Mouse (Mus musculus) lung, postnatal 14 days (tissue): ENCODE measurements around the gene Spag17.
"Not testable (repeated sequence)": the region's sequence is repeated elsewhere in the genome, so short reads cannot be mapped to it uniquely, and the experiment has no call there.

Source experiments
- DNase-seq: peaks from one replicate; pipeline ENCODE4 v3.0.0; 2021

Spag17 gene

GRCm38 (mm10) chr3:99885187-99885811 is at the start of gene Spag17:
Gene Spag17, plus strand, starts transcription at chr3:99885406.
- peak; percentile 51 for DNase-seq

GRCm38 (mm10) chr3:99842333-99842732 is 42.9 kb upstream of the Spag17 start:
- DNase-seq = no peak

GRCm38 (mm10) chr3:99842808-99843207 is 42.4 kb upstream of the Spag17 start:
- DNase-seq = no peak

- DNase-seq = no peak
Observed at GRCm38 (mm10) chr3:99843233-99843632, 42.0 kb upstream of the Spag17 start.

- no peak for DNase-seq
Observed at GRCm38 (mm10) chr3:99850926-99851325, 34.3 kb upstream of the Spag17 start.

DNA sequence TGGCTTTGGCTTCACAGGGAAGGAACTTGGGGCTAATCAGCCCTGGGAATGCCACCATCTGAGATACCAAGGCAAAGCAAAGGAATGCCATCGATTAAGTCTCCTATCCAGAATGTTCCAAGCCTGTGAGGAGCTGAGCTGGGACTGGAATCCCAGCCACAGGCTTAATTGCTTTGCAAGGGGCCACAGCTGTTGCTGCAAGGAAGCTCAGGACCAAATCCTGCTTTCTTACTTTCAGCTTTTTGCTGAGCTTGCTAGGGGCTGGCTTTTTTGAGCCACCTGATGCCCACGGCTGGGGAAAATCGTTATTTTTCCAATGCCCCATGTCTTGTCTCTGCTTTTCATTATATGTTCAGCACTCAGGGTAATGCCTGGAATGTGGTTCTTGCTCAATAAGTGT is 30.6 kb upstream of the Spag17 start:
- DNase-seq = no peak

- no peak for DNase-seq
Observed at GRCm38 (mm10) chr3:99858922-99859321, 26.3 kb upstream of the Spag17 start.

GRCm38 (mm10) chr3:99864706-99865105 is 20.5 kb upstream of the Spag17 start:
- DNase-seq = no peak

DNA sequence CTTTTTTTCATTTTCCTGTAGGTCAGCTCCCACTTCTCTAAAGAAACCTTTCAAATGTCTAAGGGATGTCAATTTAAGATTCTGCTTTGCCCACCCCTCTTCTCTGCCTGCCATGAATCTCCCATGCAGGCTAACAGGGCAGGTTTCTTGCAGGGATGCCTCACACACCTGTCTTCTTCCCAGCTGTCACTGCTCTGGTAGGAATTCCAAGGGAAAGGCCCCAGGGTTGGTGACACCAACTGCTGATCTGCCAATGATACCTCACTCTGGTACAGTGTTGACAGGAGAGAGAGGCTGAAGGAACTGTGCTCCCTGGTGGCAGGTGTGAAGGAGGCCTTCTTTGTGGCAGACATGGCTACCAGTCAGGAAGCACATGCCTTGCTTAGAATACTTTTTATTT is 10.1 kb upstream of the Spag17 start:
- no peak for DNase-seq

GRCm38 (mm10) chr3:99881498-99881897 is 3.7 kb upstream of the Spag17 start:
- DNase-seq = no peak

GRCm38 (mm10) chr3:99883988-99884564 is 1.1 kb upstream of the Spag17 start:
- no peak for DNase-seq

DNA sequence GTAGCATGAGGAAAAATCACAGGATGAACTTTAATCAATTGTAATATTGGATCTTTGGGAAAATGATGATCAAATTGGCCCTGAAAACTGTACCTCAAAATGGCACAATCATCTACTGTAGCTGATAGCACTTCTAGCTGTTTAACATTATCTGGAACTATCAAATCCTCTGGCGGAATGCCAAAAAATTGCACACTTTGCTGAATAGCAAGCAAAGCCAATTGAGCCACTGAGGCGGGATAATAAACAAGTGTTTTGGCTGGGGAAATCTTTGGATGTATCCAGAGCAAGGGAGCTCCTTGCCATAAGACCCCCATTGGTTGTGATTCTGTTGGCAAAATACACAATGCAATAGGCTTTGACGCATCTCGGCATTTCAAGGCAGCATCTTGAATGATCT is 9.5 kb downstream of the Spag17 start:
- not testable (repeated sequence) for DNase-seq

DNA sequence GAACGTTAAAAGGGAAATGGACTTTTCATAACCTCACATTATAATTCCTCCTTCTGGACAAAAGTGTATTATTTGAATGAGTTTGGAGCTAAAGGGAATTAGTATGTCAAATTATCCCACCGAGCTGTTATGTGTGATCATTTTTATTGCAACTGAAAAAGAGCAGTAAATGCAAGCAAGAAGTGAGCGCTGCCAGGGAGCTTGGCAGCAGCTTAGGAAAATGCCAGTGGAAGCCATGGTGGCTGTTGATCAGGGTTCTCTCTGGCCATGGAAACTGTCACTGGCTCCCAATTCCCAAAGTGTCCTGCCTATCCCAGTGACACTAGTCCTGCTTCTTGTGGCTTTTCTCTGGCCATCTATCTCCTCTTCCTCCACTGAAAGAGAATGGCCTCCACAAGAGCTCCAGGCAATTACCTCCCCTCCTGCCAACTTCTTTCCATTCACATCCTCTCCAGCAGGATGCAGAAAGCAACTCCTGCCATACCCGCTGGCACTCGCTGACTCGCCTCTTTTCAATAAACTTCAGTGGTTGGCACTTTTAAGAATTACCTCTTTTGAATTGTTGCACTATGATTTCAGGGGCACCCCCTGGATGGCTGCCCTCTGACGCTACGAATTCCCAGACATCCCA is 28.7 kb downstream of the Spag17 start:
- no peak for DNase-seq

- no peak for DNase-seq
Observed at GRCm38 (mm10) chr3:99922944-99923343, 37.7 kb downstream of the Spag17 start.

GRCm38 (mm10) chr3:99930920-99931620 is 45.9 kb downstream of the Spag17 start:
- DNase-seq = no peak

DNA sequence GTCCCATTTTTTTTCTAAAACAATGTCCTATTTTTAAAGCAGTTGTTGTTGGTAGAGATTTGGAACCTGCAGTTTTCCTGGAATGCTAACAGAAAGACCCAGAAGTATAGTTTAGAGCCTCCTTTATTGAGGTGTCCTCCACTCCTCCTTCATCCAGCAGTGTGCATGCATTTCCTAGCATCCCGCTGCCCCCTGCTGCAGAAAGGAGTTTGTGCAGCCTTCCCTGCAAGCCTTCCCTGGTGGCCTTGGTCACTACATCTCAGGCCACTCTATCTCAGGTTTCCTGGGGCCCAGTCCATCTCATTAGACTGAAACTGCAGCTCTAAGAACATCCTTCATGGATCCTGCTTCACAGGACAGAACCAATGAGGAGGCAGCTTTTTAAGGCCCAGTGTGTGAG is 51.0 kb downstream of the Spag17 start:
- no peak for DNase-seq

GRCm38 (mm10) chr3:99938611-99939286 is 53.5 kb downstream of the Spag17 start:
- DNase-seq = peak; percentile 54

DNA sequence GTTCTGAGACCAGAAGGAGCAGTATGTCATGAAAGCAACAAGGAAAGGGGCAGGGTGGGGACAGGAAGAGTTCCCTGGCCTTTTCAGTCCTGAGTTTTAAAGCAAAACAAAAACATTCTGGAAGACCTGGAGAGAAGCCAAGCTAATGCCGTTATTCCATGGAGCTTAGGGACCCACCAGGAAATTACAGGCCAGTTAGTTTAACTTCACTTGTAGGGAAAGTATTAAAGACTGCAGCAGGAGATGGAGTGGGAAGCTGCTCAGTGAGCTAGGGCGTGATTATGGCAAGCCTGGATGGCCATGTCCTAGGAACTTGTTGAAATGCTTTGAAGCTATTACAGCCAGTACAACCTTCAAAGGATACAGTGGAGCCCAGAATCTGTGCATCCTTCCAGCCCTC is 60.0 kb downstream of the Spag17 start:
- no peak for DNase-seq

GRCm38 (mm10) chr3:99954039-99954602 is 68.9 kb downstream of the Spag17 start:
- no peak for DNase-seq

DNA sequence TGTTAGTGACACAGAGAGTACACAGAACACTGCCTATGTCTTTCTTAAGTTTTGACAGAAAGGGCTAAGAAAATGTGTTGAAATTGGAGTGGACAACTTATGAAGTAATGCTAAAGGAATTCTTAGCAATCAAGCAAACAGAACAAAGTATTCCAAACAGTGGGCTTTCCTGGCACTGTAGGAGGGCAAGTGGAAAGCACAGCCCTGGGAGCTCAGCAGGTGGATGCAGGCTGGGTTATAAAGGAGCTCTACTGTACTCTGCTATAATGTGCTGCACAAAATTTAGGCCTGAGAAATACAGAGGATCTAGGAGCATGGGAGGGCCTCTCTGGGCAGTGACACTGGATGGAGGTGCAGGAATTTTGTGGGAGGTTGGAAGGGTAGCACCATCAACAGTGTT is 71.3 kb downstream of the Spag17 start:
- DNase-seq = no peak

GRCm38 (mm10) chr3:99959805-99960485 is 74.7 kb downstream of the Spag17 start:
- no peak for DNase-seq

DNA sequence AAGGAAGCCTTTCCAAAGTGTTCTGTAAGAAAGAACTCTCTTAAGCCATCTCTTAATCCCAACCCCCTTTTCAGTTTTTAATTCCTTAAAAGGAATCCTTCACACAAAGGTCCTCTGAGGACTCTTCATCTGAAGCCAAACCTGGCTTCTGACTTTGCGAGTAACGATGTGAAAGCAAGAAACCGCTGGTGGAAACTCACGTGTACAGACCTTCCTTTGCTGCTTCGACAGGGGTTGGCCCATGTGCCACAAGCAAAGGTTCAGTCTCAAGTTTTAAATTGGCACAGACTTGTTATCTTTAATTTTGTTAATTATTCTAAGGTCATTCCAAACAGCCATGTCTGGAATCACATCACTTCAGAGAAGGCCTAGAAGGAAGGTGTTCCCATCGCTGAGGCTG is 79.1 kb downstream of the Spag17 start:
- DNase-seq = no peak
